Mouse (Mus musculus) thymus, adult 2 months (tissue): ENCODE measurements around the gene Clpsl2.

Experiments used
- CTCF ChIP-seq: fragments of 200-500 bp; IDR thresholded peaks from 2 replicates; pipeline ENCODE4 v1.5.1; 2012; ENCODE audit warnings: mild to moderate bottlenecking, control low read depth, low read length, moderate library complexity, borderline replicate concordance; ENCODE audit not compliant: control insufficient read depth, poor library complexity, insufficient read depth; ENCODE audit errors: extremely low read depth
- POLR2A ChIP-seq: fragments of 200-500 bp; IDR thresholded peaks from 2 replicates; pipeline ENCODE4 v1.6.1; 2012; ENCODE audit warnings: mild to moderate bottlenecking, low read length, control low read depth, moderate library complexity; ENCODE audit not compliant: control insufficient read depth, poor library complexity, insufficient read depth; ENCODE audit errors: extremely low read depth

GRCm38 (mm10) chr17:28560598-28560997 is 11.4 kb downstream of the Clpsl2 start, which contains the start of gene Clps:
- TF ChIP-seq CTCF (no peak), POLR2A (no peak)
